Mouse (Mus musculus) subcutaneous adipose tissue, adult 2 months (tissue): ENCODE measurements around the gene Rsbn1. TPM values are rescaled to one million over a fixed set of nuclear protein-coding genes. Genes with fewer than 3 reads are reported as not detected.

Source experiments
- polyA plus RNA-seq: library from polyadenylated mRNA; depleted of rRNA; stranded (reverse); fragments of >200 nt; gene quantifications from 2 replicates; pipeline ENCODE4 v1.2.3, GENCODE M21; 2012; ENCODE audit warnings: low replicate concordance; rRNA removed

Gene Rsbn1
- 2.4 and 6.3 TPM in 2 replicates for polyA plus RNA-seq

GRCm38 (mm10) chr3:103914010-103914669 is at the start of gene Rsbn1:
Gene Rsbn1, plus strand, starts transcription at chr3:103914120.

DNA sequence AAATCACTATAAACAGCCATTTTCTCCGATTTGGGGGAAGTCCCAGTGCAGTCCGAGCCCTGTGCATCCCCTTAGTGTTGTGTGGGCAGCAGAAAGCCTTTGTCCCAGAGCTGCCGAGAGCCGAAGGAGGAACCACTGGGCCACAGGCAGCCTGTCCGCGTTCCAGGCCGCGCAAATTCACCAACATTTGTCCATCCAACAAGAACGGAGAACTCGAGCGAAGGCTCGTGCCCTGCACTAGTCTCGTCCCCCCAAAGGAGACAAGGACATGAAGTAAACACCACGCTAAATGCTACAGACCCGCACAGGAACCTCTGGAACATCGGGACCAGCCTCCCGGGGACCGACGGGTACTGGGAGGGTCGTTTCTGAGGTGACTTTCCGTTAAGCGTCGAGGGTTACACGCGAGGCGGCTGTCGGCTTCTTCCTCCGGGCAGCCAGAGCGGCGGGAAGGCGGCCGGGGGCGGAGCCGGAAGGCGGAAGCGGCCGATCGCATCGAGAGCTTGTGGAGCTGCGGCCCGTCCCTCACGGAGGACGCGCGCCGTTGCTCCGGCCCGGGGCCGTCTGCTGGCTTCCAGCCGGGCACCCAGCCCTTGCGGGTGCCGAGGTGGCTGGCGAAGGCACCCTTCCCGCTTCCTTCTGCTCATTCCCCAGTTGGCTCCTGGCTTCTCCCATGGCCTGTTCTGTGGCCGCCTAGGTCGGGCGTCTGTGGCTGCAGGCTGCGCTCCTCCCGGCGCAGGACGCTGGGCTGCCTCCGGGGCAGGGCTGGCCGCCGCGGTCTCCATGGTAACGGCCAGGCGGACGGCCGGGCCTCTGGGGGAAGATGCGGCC is 54.2 kb downstream of the Rsbn1 start, which contains the start of gene Phtf1:
Phtf1 (plus strand) TSS at position 250 of the 831 bp plus-strand sequence.

Other genes with a start within 250 kb of the Rsbn1 start
- gene Olfml3, start 176.1 kb upstream of the Rsbn1 start, polyA plus RNA-seq, result 7.1 and 68.9 TPM in 2 replicates
- not detected in 2 replicates for gene Gm10964, start 174.8 kb upstream of the Rsbn1 start, polyA plus RNA-seq
- gene Hipk1, start 122.6 kb upstream of the Rsbn1 start, polyA plus RNA-seq, result 73.0 and 79.2 TPM in 2 replicates
- 19.1 and 19.6 TPM in 2 replicates for gene Dclre1b, start 104.7 kb upstream of the Rsbn1 start, polyA plus RNA-seq
- gene Ap4b1, start 104.6 kb upstream of the Rsbn1 start, polyA plus RNA-seq, result 17.5 and 20.9 TPM in 2 replicates
- gene Gm43064, start 104.5 kb upstream of the Rsbn1 start, polyA plus RNA-seq, result 0.14 and 0.86 TPM in 2 replicates
- gene Bcl2l15, start 81.5 kb upstream of the Rsbn1 start, polyA plus RNA-seq, result 4.8 TPM in 1 of 2 replicates, not detected in the other
- gene Ptpn22, start 54.3 kb upstream of the Rsbn1 start, polyA plus RNA-seq, result 2.4 and 9.0 TPM in 2 replicates
- gene Phtf1, start 54.0 kb downstream of the Rsbn1 start, polyA plus RNA-seq, result 4.1 and 9.4 TPM in 2 replicates